Mouse (Mus musculus) limb, embryonic 15.5 days (tissue): ENCODE measurements around the gene 4933424G06Rik. TPM values are rescaled to one million over a fixed set of nuclear protein-coding genes. Genes with fewer than 3 reads are reported as not detected.
A peak's percentile ranks its signal among the peaks of the same experiment; 100 is the strongest.

Source experiments
- ATAC-seq: fragments of 200-750 bp; cut with Nextera tagmentation; 2 replicates; pipeline ENCODE4 v1.8.0; 2017; ENCODE audit warnings: low read depth, moderate TSS enrichment; ENCODE audit not compliant: insufficient number of reproducible peaks, low FRiP score, low TSS enrichment
- H3K27ac ChIP-seq: fragments of 300-500 bp; sonication (generic); 2 replicates; pipeline ENCODE4 v1.5.1; 2015; ENCODE audit warnings: moderate library complexity, mild to moderate bottlenecking, inconsistent platforms
- H3K27me3 ChIP-seq: fragments of 300-500 bp; sonication (generic); 2 replicates; pipeline ENCODE4 v1.6.1; 2015; ENCODE audit warnings: inconsistent platforms
- H3K36me3 ChIP-seq: fragments of 300-500 bp; sonication (generic); 2 replicates; pipeline ENCODE4 v1.6.1; 2015; ENCODE audit warnings: inconsistent platforms
- H3K4me1 ChIP-seq: fragments of 300-500 bp; sonication (generic); 2 replicates; pipeline ENCODE4 v1.6.1; 2015; ENCODE audit warnings: inconsistent platforms
- H3K4me2 ChIP-seq: fragments of 300-500 bp; sonication (generic); 2 replicates; pipeline ENCODE4 v1.6.1; 2015; ENCODE audit warnings: mild to moderate bottlenecking, inconsistent platforms
- H3K4me3 ChIP-seq: fragments of 300-500 bp; sonication (generic); 2 replicates; pipeline ENCODE4 v1.5.1; 2015; ENCODE audit warnings: mild to moderate bottlenecking, inconsistent platforms
- H3K9ac ChIP-seq: fragments of 300-500 bp; sonication (generic); 2 replicates; pipeline ENCODE4 v1.6.1; 2015; ENCODE audit warnings: inconsistent platforms
- H3K9me3 ChIP-seq: fragments of 300-500 bp; sonication (generic); 2 replicates; pipeline ENCODE4 v1.6.1; 2016; ENCODE audit warnings: inconsistent platforms
- WGBS: fragments of 180-500 bp; shearing (Covaris S2); methylation state at CpG from one replicate; pipeline ENCODE4 v1.1.7; 2015; 5-methylcytosine and 5-hydroxymethylcytosine counted together
- polyA plus RNA-seq: library from polyadenylated mRNA; unstranded; fragments of >200 nt; fragmentation: Nextera tagmentation; extraction: Ambion mirVana; gene quantifications from 2 replicates; pipeline ENCODE4 v1.2.1, GENCODE M21; 2015

The 4933424G06Rik gene
- polyA plus RNA-seq, 1 experiment from 2014 or later: 0.28 TPM

DNA sequence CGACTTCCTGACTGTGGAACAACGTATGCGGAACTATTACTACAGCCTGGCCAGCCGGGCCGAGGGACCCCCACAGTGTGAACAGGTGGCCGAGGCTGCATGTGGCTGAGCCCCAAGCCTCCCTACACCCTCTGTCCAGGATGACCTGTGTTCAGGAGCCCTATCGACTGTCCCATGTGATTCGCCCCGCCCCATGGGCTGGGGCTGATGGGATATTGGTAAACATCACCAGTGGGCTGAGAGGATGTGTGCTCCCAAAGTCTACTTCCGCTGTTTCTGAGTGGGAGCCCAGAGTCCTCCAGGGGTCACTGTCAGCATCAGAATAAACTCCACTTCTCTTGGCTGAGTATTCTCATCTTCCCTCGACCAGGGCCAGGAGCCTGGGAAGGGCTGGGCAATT, 72.5 kb downstream of the 4933424G06Rik start:
- 74% methylated on average over 11 of the region's 11 CpGs for WGBS

DNA sequence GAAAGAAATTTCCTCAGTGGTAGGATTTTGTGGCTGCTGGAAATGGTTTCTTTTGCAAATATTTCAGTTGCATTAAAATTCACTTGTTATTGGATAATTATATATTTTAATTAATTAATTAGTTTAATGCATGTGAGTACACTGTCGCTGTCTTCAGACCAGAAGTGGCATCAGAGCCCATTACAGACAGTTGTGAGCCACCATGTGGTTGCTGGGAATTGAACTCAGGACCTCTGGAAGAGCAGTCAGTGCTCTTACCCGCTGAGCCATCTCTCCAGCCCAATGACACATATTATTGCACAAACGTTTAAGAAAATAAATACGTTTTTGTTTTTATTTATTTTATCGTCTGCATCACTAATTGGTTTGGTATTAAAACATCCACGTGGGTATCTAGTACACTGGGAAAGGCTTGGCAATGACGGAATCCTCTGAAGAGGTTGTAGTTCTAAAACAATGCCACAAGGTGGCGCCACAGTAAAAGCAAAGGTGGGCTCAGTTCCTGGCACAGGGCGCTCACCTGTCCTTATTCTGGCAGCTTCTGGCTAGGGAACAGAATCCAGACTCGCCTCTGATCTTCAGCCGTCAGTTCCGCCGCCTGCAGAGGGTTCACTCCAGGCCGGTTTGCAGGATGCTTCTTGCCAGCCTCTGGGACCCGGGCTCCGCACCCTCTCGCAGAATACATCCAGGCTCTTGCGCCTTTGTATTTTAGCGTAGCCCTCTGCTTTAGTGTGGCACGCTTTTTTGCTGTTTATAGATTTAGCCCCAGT, 74.6 kb downstream of the 4933424G06Rik start:
- H3K27ac ChIP-seq: no peak overlapping the region
- no peaks in the 10 kb centered on the region for H3K36me3 ChIP-seq
- 4% methylated on average over 20 of the region's 20 CpGs for WGBS
- H3K27me3 ChIP-seq: peaks cover 7% of the 10 kb centered on the region; the same call in 1 of the 2 replicates
- no peaks in the 10 kb centered on the region for H3K9me3 ChIP-seq
- H3K4me1 ChIP-seq: peaks cover 11% of the 10 kb centered on the region
- ATAC-seq: no peak
- peak overlapping the region; percentile 40 for H3K4me3 ChIP-seq
- peak overlapping the region; percentile 75 for H3K4me2 ChIP-seq
- H3K9ac ChIP-seq: peak overlapping the region; percentile 26; the same call in 1 of the 2 replicates

More for the DNA sequence above, 72.5 kb downstream of the 4933424G06Rik start:
- Histone ChIP-seq H3K4me3 (no peak overlapping the region), H3K4me2 (no peak overlapping the region), H3K9me3 (no peaks in the 10 kb centered on the region), H3K27me3 (peaks cover 7% of the 10 kb centered on the region; the same call in 1 of the 2 replicates), H3K9ac (no peak overlapping the region), H3K4me1 (peaks cover 11% of the 10 kb centered on the region), H3K27ac (no peak overlapping the region), H3K36me3 (no peaks in the 10 kb centered on the region)
- ATAC-seq: no peak

GRCm38 (mm10) chr1:36785238-36785641, 75.3 kb downstream of the 4933424G06Rik start:
- H3K27me3 ChIP-seq: peaks cover 7% of the 10 kb centered on the region; the same call in 1 of the 2 replicates
- H3K27ac ChIP-seq: no peak overlapping the region
- H3K36me3 ChIP-seq: 0 out of 2 replicates have a peak, but pooled peaks cover 2% of the 10 kb centered on the region
- H3K4me3 ChIP-seq: peak overlapping the region; percentile 40
- peak overlapping the region; percentile 75 for H3K4me2 ChIP-seq
- peak overlapping the region; percentile 26; the same call in 1 of the 2 replicates for H3K9ac ChIP-seq
- H3K4me1 ChIP-seq: peaks cover 11% of the 10 kb centered on the region
- 2% methylated on average over 16 of the region's 16 CpGs for WGBS
- ATAC-seq: no peak
- H3K9me3 ChIP-seq: no peaks in the 10 kb centered on the region

- H3K4me2 ChIP-seq: no peak overlapping the region
- H3K4me1 ChIP-seq: peaks cover 11% of the 10 kb centered on the region
- peaks cover 7% of the 10 kb centered on the region; the same call in 1 of the 2 replicates for H3K27me3 ChIP-seq
- no peak overlapping the region for H3K9ac ChIP-seq
- H3K36me3 ChIP-seq: peaks cover 11% of the 10 kb centered on the region
- no peak overlapping the region for H3K4me3 ChIP-seq
- 90% methylated on average over 7 of the region's 7 CpGs for WGBS
- no peak; the same call in 1 of the 2 replicates for ATAC-seq
- H3K27ac ChIP-seq: no peak overlapping the region
- no peaks in the 10 kb centered on the region for H3K9me3 ChIP-seq
Observed at GRCm38 (mm10) chr1:36786377-36786776, 76.4 kb downstream of the 4933424G06Rik start.

DNA sequence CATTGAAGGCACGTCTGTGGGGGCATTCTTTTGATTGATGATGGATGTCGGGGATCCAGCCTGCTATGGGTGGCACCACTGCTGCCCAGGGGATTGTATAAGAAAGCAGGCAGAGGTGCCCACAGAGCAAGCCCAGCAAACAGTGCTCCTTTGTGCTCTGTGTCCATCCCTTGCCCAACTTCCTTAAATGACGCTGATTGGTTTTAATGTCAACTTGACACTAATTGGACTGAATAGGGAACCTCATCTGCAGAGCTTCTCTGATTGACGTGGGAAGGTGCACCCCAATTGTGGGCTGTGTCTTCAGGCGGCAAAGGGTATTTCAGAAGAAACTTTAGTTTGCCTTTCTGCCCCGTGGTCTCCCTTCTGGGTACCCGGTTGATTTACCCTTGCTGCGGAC, 79.5 kb downstream of the 4933424G06Rik start:
- no peak overlapping the region for H3K9ac ChIP-seq
- ATAC-seq: no peak
- no peak overlapping the region for H3K4me3 ChIP-seq
- no peaks in the 10 kb centered on the region for H3K9me3 ChIP-seq
- peaks cover 11% of the 10 kb centered on the region for H3K4me1 ChIP-seq
- 0 out of 2 replicates have a peak, but pooled peaks cover 3% of the 10 kb centered on the region for H3K27me3 ChIP-seq
- 78% methylated on average over 8 of the region's 8 CpGs for WGBS
- no peak overlapping the region for H3K27ac ChIP-seq
- no peak overlapping the region for H3K4me2 ChIP-seq
- peaks cover 40% of the 10 kb centered on the region for H3K36me3 ChIP-seq

GRCm38 (mm10) chr1:36796711-36797110, 86.8 kb downstream of the 4933424G06Rik start:
- peaks cover 88% of the 10 kb centered on the region for H3K36me3 ChIP-seq
- no peaks in the 10 kb centered on the region for H3K4me1 ChIP-seq
- H3K9ac ChIP-seq: no peak overlapping the region
- ATAC-seq: peak; percentile 76
- no peak overlapping the region for H3K4me2 ChIP-seq
- no peak overlapping the region for H3K27ac ChIP-seq
- H3K4me3 ChIP-seq: no peak overlapping the region
- H3K27me3 ChIP-seq: no peaks in the 10 kb centered on the region
- H3K9me3 ChIP-seq: no peaks in the 10 kb centered on the region
- WGBS: 88% methylated on average over 7 of the region's 7 CpGs

DNA sequence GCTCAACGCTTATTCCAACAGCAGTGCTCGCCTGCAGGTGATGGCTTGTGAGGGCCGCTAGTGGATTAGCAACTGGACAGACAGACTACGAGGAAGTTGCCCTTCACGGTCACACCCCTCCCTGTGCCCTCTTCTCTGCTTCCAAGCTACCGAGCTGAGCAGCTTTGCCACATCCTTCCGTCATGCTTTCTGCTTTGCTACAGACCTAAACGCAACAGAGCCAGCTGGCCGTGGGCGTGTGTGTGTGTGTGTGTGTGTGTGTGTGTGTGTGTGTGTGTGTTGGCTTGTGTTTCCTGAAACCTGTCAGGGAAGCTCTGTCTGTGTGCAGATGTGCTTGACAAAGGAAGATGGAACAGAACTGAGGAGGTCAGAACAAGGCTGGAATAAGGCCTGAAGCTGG, 87.5 kb downstream of the 4933424G06Rik start:
- Histone ChIP-seq H3K27ac (no peak overlapping the region), H3K4me2 (no peak overlapping the region), H3K27me3 (no peaks in the 10 kb centered on the region), H3K9ac (no peak overlapping the region), H3K4me1 (no peaks in the 10 kb centered on the region), H3K4me3 (no peak overlapping the region), H3K36me3 (peaks cover 89% of the 10 kb centered on the region), H3K9me3 (no peaks in the 10 kb centered on the region)
- ATAC-seq: no peak
- 71% methylated on average over 10 of the region's 10 CpGs for WGBS

DNA sequence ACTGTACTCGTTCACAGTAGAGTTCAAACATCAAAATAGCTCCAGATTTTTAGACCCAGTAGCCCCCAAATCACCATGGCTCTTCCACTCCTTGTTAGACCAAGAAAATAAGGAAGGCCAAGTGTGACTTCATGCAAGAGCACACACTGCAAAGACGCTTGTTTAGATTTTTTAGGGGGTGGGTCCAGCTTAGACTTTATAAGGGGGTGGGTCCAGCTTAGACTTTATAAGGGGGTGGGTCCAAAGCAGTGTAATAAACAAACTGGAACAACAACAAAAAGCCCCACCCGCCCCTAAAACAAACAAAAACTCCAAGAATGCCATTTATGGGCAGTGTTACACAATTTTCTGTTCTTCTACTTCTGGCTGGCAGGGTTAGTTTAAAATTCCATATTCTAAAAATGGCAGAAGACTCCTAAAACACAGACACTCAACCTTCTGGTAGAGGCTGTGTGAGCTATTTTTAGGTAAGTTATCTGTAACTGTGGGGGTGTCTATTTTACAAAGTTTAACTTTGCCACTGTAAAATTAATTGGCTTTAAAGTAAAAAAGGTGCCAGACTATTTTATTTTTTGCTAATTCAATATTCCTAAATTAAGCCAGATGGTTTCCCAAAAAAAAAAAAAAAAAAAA, 90.5 kb downstream of the 4933424G06Rik start:
- no peak overlapping the region for H3K4me2 ChIP-seq
- no peak overlapping the region for H3K4me3 ChIP-seq
- no peak overlapping the region for H3K9ac ChIP-seq
- H3K27me3 ChIP-seq: no peaks in the 10 kb centered on the region
- WGBS: 64% methylated on average over 3 of the region's 3 CpGs
- no peaks in the 10 kb centered on the region for H3K9me3 ChIP-seq
- H3K4me1 ChIP-seq: no peaks in the 10 kb centered on the region
- H3K27ac ChIP-seq: no peak overlapping the region
- peaks cover 79% of the 10 kb centered on the region for H3K36me3 ChIP-seq
- no peak for ATAC-seq

- Histone ChIP-seq H3K4me2 (no peak overlapping the region), H3K4me1 (no peaks in the 10 kb centered on the region), H3K27ac (no peak overlapping the region), H3K27me3 (no peaks in the 10 kb centered on the region), H3K36me3 (peaks cover 78% of the 10 kb centered on the region), H3K4me3 (no peak overlapping the region), H3K9ac (no peak overlapping the region), H3K9me3 (no peaks in the 10 kb centered on the region)
- no peak for ATAC-seq
- WGBS: 73% methylated on average over 9 of the region's 9 CpGs
Observed at GRCm38 (mm10) chr1:36804259-36804658, 94.3 kb downstream of the 4933424G06Rik start.

DNA sequence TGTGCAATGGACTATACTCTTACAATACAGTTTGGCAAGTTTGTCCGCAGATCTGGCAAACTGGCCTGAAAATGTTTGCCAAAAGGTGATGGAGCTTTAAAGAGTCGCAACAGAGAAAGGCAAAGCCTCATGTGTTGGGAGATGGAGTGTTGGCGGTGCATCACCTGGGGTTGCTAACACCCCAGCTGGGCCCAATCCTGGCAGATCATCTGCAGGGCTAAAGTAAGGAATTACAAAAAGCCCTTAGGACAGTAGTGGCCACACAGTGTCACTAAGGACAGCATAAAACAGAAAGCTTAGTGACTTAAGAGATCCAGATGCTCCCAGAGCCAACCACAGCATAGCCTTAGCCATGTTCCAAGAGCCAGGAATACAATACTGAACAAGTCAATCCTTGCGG, 94.9 kb downstream of the 4933424G06Rik start:
- H3K4me1 ChIP-seq: no peaks in the 10 kb centered on the region
- ATAC-seq: no peak
- no peak overlapping the region for H3K9ac ChIP-seq
- H3K36me3 ChIP-seq: peaks cover 77% of the 10 kb centered on the region
- H3K9me3 ChIP-seq: no peaks in the 10 kb centered on the region
- no peak overlapping the region for H3K4me3 ChIP-seq
- no peak overlapping the region for H3K4me2 ChIP-seq
- WGBS: 91% methylated on average over 4 of the region's 4 CpGs
- no peaks in the 10 kb centered on the region for H3K27me3 ChIP-seq
- H3K27ac ChIP-seq: no peak overlapping the region

- Histone ChIP-seq H3K27ac (no peak overlapping the region), H3K36me3 (peaks cover 87% of the 10 kb centered on the region), H3K27me3 (no peaks in the 10 kb centered on the region), H3K4me2 (no peak overlapping the region), H3K4me3 (no peak overlapping the region), H3K4me1 (no peaks in the 10 kb centered on the region), H3K9me3 (no peaks in the 10 kb centered on the region), H3K9ac (no peak overlapping the region)
- WGBS: 96% methylated on average over 7 of the region's 7 CpGs
- ATAC-seq: no peak
Observed at GRCm38 (mm10) chr1:36806181-36806905, 96.4 kb downstream of the 4933424G06Rik start.
